Mouse (Mus musculus): ENCODE results near the gene Fars2. TPM values are rescaled to one million over a fixed set of nuclear protein-coding genes. Genes with fewer than 3 reads are reported as not detected.
"Not testable (repeated sequence)": the region's sequence is repeated elsewhere in the genome, so short reads cannot be mapped to it uniquely, and the experiment has no call there.

Fars2 gene
- polyA plus RNA-seq, 1 experiment, result 123 TPM

DNA sequence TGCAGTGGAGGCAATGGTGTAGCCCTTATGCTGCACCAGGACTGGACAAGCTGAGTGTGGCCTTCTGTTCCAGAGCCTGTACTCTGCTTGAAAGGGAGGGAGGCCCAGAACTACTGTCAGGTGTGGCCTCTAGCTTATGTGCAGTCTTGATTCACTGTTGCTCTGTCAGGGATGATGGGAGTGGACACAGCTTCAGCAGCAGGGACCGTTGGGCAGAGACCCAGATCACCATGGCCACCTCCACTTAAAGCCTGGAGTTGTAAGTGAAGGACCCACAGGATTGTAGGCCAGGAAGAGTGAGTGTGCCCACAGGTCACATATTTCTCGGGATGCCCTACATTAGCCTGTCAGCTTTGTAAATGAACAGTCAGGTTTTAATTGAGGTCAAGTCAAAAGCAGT lies 283.8 kb downstream of the Fars2 start:
- H3K27me3 ChIP-seq (ENCODE audit: control insufficient read depth, insufficient read depth, low read length), result no peaks in the 10 kb centered on the region
- no peak overlapping the region for H3K4me3 ChIP-seq (ENCODE audit: control insufficient read depth, low read depth, low read length)
- H3K36me3 ChIP-seq (ENCODE audit: control insufficient read depth, insufficient read depth, low read length), result no peaks in the 10 kb centered on the region
- no peak for TF ChIP-seq CTCF (IDR thresholded peaks at IDR 0.05; ENCODE audit: control insufficient read depth, insufficient read depth, insufficient replicate concordance, low read depth, low read length)
- no peak overlapping the region for H3K27ac ChIP-seq (ENCODE audit: control insufficient read depth, insufficient read depth, low read depth, low read length)
- no peaks in the 10 kb centered on the region for H3K4me1 ChIP-seq (ENCODE audit: control insufficient read depth, insufficient read depth, low read length)

DNA sequence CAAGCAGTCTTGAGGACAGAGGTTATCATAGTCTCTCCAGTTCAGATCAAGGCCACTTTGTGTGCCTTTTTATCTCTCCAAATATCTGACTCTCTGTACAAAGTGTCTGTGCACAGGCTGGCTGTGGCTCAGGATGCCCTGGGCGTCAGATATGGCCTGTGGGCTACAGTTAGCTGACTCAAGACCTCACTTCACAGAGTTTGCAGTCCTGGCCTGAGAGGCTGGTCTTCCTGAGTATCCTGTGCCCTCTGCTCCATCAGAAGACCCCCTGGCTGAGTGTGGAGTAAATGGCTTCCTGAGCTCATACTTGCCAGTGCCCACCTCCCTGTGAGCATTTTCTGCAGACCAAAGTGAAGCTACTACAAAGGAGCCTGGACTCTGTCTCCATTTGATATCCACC lies 296.1 kb downstream of the Fars2 start:
- Histone ChIP-seq H3K27ac (ENCODE audit: control insufficient read depth, insufficient read depth, low read depth, low read length) (no peak overlapping the region), H3K27me3 (ENCODE audit: control insufficient read depth, insufficient read depth, low read length) (no peaks in the 10 kb centered on the region), H3K4me3 (ENCODE audit: control insufficient read depth, low read depth, low read length) (no peak overlapping the region), H3K4me1 (ENCODE audit: control insufficient read depth, insufficient read depth, low read length) (no peaks in the 10 kb centered on the region), H3K36me3 (ENCODE audit: control insufficient read depth, insufficient read depth, low read length) (no peaks in the 10 kb centered on the region)
- TF ChIP-seq POLR2A (IDR thresholded peaks at IDR 0.05; ENCODE audit: control insufficient read depth, low read depth, low read length), result no peak
- no peak for TF ChIP-seq CTCF (IDR thresholded peaks at IDR 0.05; ENCODE audit: control insufficient read depth, insufficient read depth, insufficient replicate concordance, low read depth, low read length)

DNA sequence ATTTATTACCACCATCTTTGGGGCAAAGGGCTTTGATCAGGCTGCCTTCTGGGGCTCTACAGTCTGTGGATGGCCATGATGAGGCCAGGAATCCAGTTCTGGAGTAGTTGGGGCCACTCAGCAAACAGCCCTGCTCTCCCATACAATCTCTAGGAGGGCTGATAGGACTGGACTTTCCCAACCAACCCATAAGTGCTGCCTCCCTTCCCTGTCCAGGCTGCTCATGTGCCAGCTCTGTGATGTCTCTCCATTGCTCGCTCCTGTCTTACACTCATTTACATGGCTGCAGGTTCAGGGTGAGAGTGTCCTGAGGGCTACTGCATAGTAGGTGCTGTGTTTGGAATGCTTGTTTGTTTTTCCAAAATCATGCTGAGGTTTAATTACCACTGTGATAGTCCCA lies 298.0 kb downstream of the Fars2 start:
- Histone ChIP-seq H3K36me3 (ENCODE audit: control insufficient read depth, insufficient read depth, low read length) (no peaks in the 10 kb centered on the region), H3K27me3 (ENCODE audit: control insufficient read depth, insufficient read depth, low read length) (no peaks in the 10 kb centered on the region), H3K4me3 (ENCODE audit: control insufficient read depth, low read depth, low read length) (no peak overlapping the region), H3K4me1 (ENCODE audit: control insufficient read depth, insufficient read depth, low read length) (no peaks in the 10 kb centered on the region), H3K27ac (ENCODE audit: control insufficient read depth, insufficient read depth, low read depth, low read length) (no peak overlapping the region)
- TF ChIP-seq CTCF (IDR thresholded peaks at IDR 0.05; ENCODE audit: control insufficient read depth, insufficient read depth, insufficient replicate concordance, low read depth, low read length), result no peak
- no peak for TF ChIP-seq POLR2A (IDR thresholded peaks at IDR 0.05; ENCODE audit: control insufficient read depth, low read depth, low read length)

DNA sequence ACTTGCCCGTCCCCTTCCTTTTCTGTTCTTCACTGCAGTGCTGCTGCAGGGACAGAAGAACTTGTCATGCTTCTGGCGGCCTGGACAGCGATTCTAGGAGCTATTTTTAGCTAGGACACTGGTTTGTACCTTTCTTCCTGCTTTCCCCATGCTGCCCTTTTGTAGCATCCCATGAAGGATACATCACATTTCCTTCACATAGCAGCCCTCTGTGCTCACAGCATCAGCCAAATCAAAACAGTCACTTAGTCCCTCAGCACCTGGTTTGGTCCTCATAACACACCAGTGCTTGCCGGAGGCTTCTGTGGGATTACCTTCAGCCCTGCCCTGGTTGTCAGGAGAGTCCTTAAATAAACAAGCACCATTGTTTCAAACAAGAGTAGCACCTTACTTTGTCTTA lies 299.3 kb downstream of the Fars2 start:
- H3K27ac ChIP-seq (ENCODE audit: control insufficient read depth, insufficient read depth, low read depth, low read length), result no peak overlapping the region
- no peaks in the 10 kb centered on the region for H3K27me3 ChIP-seq (ENCODE audit: control insufficient read depth, insufficient read depth, low read length)

DNA sequence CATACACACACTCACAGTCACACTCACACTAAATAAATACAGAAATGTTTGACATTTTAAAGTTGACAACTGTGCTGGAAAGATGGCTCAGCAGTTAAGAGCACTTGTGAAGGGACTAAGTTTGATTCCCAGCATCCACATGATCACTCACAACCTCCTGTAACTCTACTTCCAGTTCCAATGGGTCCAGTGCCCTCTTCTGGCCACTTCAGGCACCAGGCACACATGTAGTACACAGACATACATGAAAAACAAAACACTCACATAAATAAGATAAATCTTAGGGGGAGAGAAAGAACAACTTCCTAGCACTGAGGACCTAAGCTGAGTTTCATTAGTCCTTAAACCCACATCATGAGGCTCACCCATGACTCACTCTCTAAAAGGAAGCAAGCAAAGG lies 302.1 kb downstream of the Fars2 start:
- no peak overlapping the region for H3K4me3 ChIP-seq (ENCODE audit: control insufficient read depth, low read depth, low read length)
- no peaks in the 10 kb centered on the region for H3K4me1 ChIP-seq (ENCODE audit: control insufficient read depth, insufficient read depth, low read length)
- no peaks in the 10 kb centered on the region for H3K27me3 ChIP-seq (ENCODE audit: control insufficient read depth, insufficient read depth, low read length)
- no peaks in the 10 kb centered on the region for H3K36me3 ChIP-seq (ENCODE audit: control insufficient read depth, insufficient read depth, low read length)
- TF ChIP-seq CTCF (IDR thresholded peaks at IDR 0.05; ENCODE audit: control insufficient read depth, insufficient read depth, insufficient replicate concordance, low read depth, low read length) (no peak), POLR2A (IDR thresholded peaks at IDR 0.05; ENCODE audit: control insufficient read depth, low read depth, low read length) (no peak)
- H3K27ac ChIP-seq (ENCODE audit: control insufficient read depth, insufficient read depth, low read depth, low read length), result no peak overlapping the region

More for the DNA sequence above, 299.3 kb downstream of the Fars2 start:
- H3K4me3 ChIP-seq (ENCODE audit: control insufficient read depth, low read depth, low read length), result no peak overlapping the region
- TF ChIP-seq POLR2A (IDR thresholded peaks at IDR 0.05; ENCODE audit: control insufficient read depth, low read depth, low read length) (no peak), CTCF (IDR thresholded peaks at IDR 0.05; ENCODE audit: control insufficient read depth, insufficient read depth, insufficient replicate concordance, low read depth, low read length) (no peak)
- H3K4me1 ChIP-seq (ENCODE audit: control insufficient read depth, insufficient read depth, low read length), result no peaks in the 10 kb centered on the region
- no peaks in the 10 kb centered on the region for H3K36me3 ChIP-seq (ENCODE audit: control insufficient read depth, insufficient read depth, low read length)

DNA sequence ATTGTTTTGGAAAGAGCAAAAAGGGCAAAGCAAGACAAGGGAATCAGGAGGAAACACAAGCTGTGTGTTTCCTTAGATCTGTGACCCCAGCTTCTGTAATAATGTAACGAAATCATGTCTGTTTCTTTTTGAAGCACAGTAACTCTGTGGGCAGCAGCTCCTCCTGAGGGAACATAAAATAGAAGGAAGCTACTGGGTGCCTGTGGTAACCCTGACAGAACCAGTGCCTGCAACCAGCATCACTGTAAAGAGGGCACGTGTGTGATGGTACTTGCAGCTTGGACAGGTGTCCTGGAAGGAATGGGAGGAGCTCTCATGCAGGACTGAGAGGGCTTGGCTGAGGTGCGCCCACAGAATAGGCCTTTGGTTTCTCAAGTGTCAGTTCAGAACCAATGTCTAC lies 305.2 kb downstream of the Fars2 start:
- Histone ChIP-seq H3K27ac (ENCODE audit: control insufficient read depth, insufficient read depth, low read depth, low read length) (no peak overlapping the region), H3K27me3 (ENCODE audit: control insufficient read depth, insufficient read depth, low read length) (no peaks in the 10 kb centered on the region), H3K4me1 (ENCODE audit: control insufficient read depth, insufficient read depth, low read length) (no peaks in the 10 kb centered on the region), H3K4me3 (ENCODE audit: control insufficient read depth, low read depth, low read length) (no peak overlapping the region), H3K36me3 (ENCODE audit: control insufficient read depth, insufficient read depth, low read length) (no peaks in the 10 kb centered on the region)
- TF ChIP-seq CTCF (IDR thresholded peaks at IDR 0.05; ENCODE audit: control insufficient read depth, insufficient read depth, insufficient replicate concordance, low read depth, low read length), result no peak
- TF ChIP-seq POLR2A (IDR thresholded peaks at IDR 0.05; ENCODE audit: control insufficient read depth, low read depth, low read length), result no peak

DNA sequence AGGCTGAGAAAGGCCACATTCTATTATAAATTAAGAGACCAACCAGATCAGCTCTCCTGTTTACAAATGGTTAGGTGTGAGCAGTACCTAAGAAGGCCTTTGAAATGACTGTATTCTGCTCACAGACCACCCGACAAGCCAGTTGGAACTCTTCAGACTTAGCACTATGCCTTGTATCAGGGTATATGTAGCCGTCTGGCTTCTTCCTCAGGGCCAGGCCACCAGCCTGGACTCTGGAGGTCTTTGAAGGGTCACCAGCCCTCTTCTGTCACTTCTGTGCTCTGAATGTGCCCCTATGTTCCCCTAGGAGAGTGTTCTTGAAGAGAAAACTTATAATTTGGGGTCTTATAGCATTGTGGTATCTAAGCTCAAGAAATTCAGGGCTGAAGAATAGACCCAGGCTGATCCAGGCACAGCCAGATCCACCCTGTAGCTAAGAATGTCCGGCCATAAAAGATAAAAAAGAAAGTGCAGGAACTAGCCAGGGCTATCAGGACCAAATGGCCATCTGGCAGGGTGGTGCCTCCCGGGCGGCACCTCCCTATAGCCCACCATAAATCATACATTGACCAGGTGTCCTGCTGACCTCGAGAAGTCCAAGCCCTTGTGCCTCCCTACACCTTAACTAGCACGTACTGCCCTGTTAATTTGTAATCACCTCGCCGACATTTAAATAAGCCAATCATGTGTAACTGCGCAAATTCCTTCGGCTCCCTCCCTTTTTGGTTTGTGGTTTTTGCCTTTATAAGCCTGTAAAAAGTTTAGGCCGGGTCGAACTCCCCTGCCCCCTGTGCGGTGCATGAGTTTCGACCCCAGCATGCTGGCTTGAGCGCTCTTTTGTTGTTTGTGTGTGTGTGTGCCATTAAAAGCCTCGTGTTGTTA lies 308.9 kb downstream of the Fars2 start:
- H3K27ac ChIP-seq (ENCODE audit: control insufficient read depth, insufficient read depth, low read depth, low read length); H3K4me1 ChIP-seq (ENCODE audit: control insufficient read depth, insufficient read depth, low read length); H3K4me3 ChIP-seq (ENCODE audit: control insufficient read depth, low read depth, low read length); H3K36me3 ChIP-seq (ENCODE audit: control insufficient read depth, insufficient read depth, low read length); H3K27me3 ChIP-seq (ENCODE audit: control insufficient read depth, insufficient read depth, low read length): not testable (repeated sequence)

All from testis, adult 2 months (tissue).